ENCODE assay signal across 10 mouse cellular contexts in genomic region chr9:107456667-107457066, GRCm38 (mm10). TPM values are rescaled to one million over a fixed set of nuclear protein-coding genes. Genes with fewer than 3 reads are reported as not detected.
DNase-seq lines count a peak whose midpoint lies in the region; ATAC-seq and TF ChIP-seq lines count a peak whose summit lies in the region.
"Had no signal": no experiment of that assay in that cellular context is flagged by ENCODE, and none has a peak within 500 bp of the region (broad histone marks: within the 10 kb centered on the region; RNA-seq: fewer than 3 reads in every experiment).

No protein-coding gene starts in this region.

- H3K9ac ChIP-seq in hindbrain, postnatal 0 days (replicated peaks; ENCODE audit: low read length): no peak overlapping the region
- H3K9ac ChIP-seq in hindbrain, embryonic 14.5 days: no peak overlapping the region
- H3K9ac ChIP-seq: limb, embryonic 15.5 days had no signal

- no peak overlapping the region for H3K4me2 ChIP-seq in hindbrain, postnatal 0 days (ENCODE audit: low read depth, low read length)
- H3K4me2 ChIP-seq in hindbrain, embryonic 14.5 days (replicated peaks): no peak overlapping the region
- H3K4me2 ChIP-seq: limb, embryonic 15.5 days had no signal

- WGBS in hindbrain, postnatal 0 days: 37% methylated on average over 15 of the region's 15 CpGs
- 68% methylated on average over 15 of the region's 15 CpGs for WGBS in hindbrain, embryonic 14.5 days

- H3K36me3 ChIP-seq in hindbrain, postnatal 0 days (ENCODE audit: insufficient read depth, low read length): no peaks in the 10 kb centered on the region
- no peaks in the 10 kb centered on the region for H3K36me3 ChIP-seq in hindbrain, embryonic 14.5 days (replicated peaks; ENCODE audit: control insufficient read depth, insufficient read depth)
- H3K36me3 ChIP-seq: hindbrain, embryonic 10.5 days; limb, embryonic 15.5 days had no signal

- H3K27ac ChIP-seq in hindbrain, postnatal 0 days: no peak overlapping the region
- H3K27ac ChIP-seq in hindbrain, embryonic 14.5 days: no peak overlapping the region
- H3K27ac ChIP-seq: hindbrain, embryonic 10.5 days; limb, embryonic 15.5 days had no signal

- no peaks in the 10 kb centered on the region for H3K27me3 ChIP-seq in hindbrain, postnatal 0 days (ENCODE audit: insufficient read depth, low read length)
- H3K27me3 ChIP-seq in hindbrain, embryonic 14.5 days (ENCODE audit: control insufficient read depth, insufficient read depth, low read length): no peaks in the 10 kb centered on the region

- peak; percentile 62 for DNase-seq in hindbrain, postnatal 0 days (ENCODE audit: low spot score)
- no peak for DNase-seq in hindbrain, embryonic 14.5 days (ENCODE audit: low spot score)
- peak; percentile 67 to 69 for DNase-seq in frontal cortex, postnatal 14 days (ENCODE audit: low spot score in 2 of 2)
- peak; percentile 78 to 79 for DNase-seq in layer of hippocampus, postnatal 10 days (ENCODE audit: low spot score in 2 of 2)
- DNase-seq in right cerebral cortex, postnatal 10 days (ENCODE audit: low spot score in 2 of 2): peak; percentile 91 to 93
- no peak for DNase-seq in thymus, postnatal 36 days
- DNase-seq in thymus, postnatal 10 days (ENCODE audit: low spot score in 2 of 2): no peak
- DNase-seq: adrenal gland, adult 8-10 months had no signal

- ATAC-seq in hindbrain, postnatal 0 days: 0 out of 2 replicates have a peak, but pooled peaks have one; percentile 33
- no peak for ATAC-seq in hindbrain, embryonic 14.5 days (ENCODE audit: low FRiP score)

- H3K4me3 ChIP-seq in hindbrain, postnatal 0 days (ENCODE audit: low read length): no peak overlapping the region
- H3K4me3 ChIP-seq in hindbrain, embryonic 14.5 days (replicated peaks; ENCODE audit: low read length): no peak overlapping the region
- H3K4me3 ChIP-seq: hindbrain, embryonic 10.5 days; limb, embryonic 15.5 days had no signal

- TF ChIP-seq CTCF in hindbrain, postnatal 0 days (IDR thresholded peaks at IDR 0.05; ENCODE audit: low read depth): no peak

- H3K9me3 ChIP-seq in hindbrain, postnatal 0 days (ENCODE audit: low read length): no peaks in the 10 kb centered on the region
- H3K9me3 ChIP-seq in hindbrain, embryonic 14.5 days (ENCODE audit: control insufficient read depth, low read length): no peaks in the 10 kb centered on the region
- H3K9me3 ChIP-seq: hindbrain, embryonic 10.5 days; limb, embryonic 15.5 days had no signal

- peaks cover 5% of the 10 kb centered on the region for H3K4me1 ChIP-seq in hindbrain, postnatal 0 days (ENCODE audit: insufficient read depth, low read length)
- peaks cover 9% of the 10 kb centered on the region; the same call in 1 of the 2 replicates for H3K4me1 ChIP-seq in hindbrain, embryonic 14.5 days (replicated peaks; ENCODE audit: control insufficient read depth, insufficient read depth, low read length)
- H3K4me1 ChIP-seq: limb, embryonic 15.5 days had no signal

RNA-seq across cellular contexts. Expression of gene Cacna2d2, which starts 57.3 kb away (rescaled TPM):
- total RNA-seq in hindbrain, postnatal 0 days (2014; rRNA removed): 108 and 134 TPM in 2 replicates
- polyA plus RNA-seq in hindbrain, postnatal 0 days (2015; fragmentation: Nextera tagmentation; extraction: Ambion mirVana): 7.1 and 7.6 TPM in 2 replicates
- polyA plus RNA-seq in hindbrain, embryonic 14.5 days (2014; fragmentation: Nextera tagmentation; extraction: Ambion mirVana): 6.8 and 7.7 TPM in 2 replicates
- total RNA-seq in layer of hippocampus, postnatal 10 days (2021): 10 to 100 TPM; 21.4 to 27.2 TPM

Comparison
In these comparisons a context has a peak if more than half of its experiments do, and no peak if none do; other contexts are left out.
1. DNase-seq: peak in hindbrain, postnatal 0 days (single experiment), frontal cortex, postnatal 14 days (2 of 2), layer of hippocampus, postnatal 10 days (2 of 2) and right cerebral cortex, postnatal 10 days (2 of 2); none in hindbrain, embryonic 14.5 days (single experiment), thymus, postnatal 36 days (0 of 2) and thymus, postnatal 10 days (0 of 2).